In genomic region chr14:116894316-116894715, GRCm38 (mm10) we compare ENCODE assay signal across 20 mouse cellular contexts.
"Had no signal": no experiment of that assay in that cellular context is flagged by ENCODE, and none has a peak within 500 bp of the region (broad histone marks: within the 10 kb centered on the region; RNA-seq: fewer than 3 reads in every experiment).

No protein-coding gene starts in this region.

- ATAC-seq: liver, postnatal 0 days; lung, postnatal 0 days; midbrain, embryonic 16.5 days had no signal

- H3K9me3 ChIP-seq: lung, embryonic 15.5 days; midbrain, embryonic 10.5 days; midbrain, embryonic 12.5 days; neural tube, embryonic 13.5 days; neural tube, embryonic 15.5 days had no signal

- H3K4me1 ChIP-seq: lung, embryonic 15.5 days; midbrain, embryonic 10.5 days; midbrain, embryonic 12.5 days; neural tube, embryonic 13.5 days; neural tube, embryonic 15.5 days had no signal

- H3K4me2 ChIP-seq: lung, embryonic 15.5 days; midbrain, embryonic 12.5 days; neural tube, embryonic 13.5 days; neural tube, embryonic 15.5 days had no signal

- DNase-seq: liver, postnatal 0 days; lung, adult 2 months; lung, postnatal 4 days; midbrain, embryonic 14.5 days; retina, postnatal 1 day; right cerebral cortex, adult 18-20 months; right cerebral cortex, postnatal 25 days; right cerebral cortex, postnatal 4 days; spleen, adult 18-20 months; thymus, adult 18-20 months; thymus, postnatal 14 days; thymus, postnatal 36 days had no signal

- H3K36me3 ChIP-seq: lung, embryonic 15.5 days; midbrain, embryonic 10.5 days; midbrain, embryonic 12.5 days; neural tube, embryonic 13.5 days; neural tube, embryonic 15.5 days had no signal

- H3K9ac ChIP-seq: liver, postnatal 0 days; lung, embryonic 15.5 days; midbrain, embryonic 12.5 days; neural tube, embryonic 13.5 days; neural tube, embryonic 15.5 days had no signal

- H3K27me3 ChIP-seq: lung, embryonic 15.5 days; midbrain, embryonic 12.5 days; neural tube, embryonic 13.5 days; neural tube, embryonic 15.5 days had no signal

- H3K4me3 ChIP-seq: lung, embryonic 15.5 days; midbrain, embryonic 10.5 days; midbrain, embryonic 12.5 days; myocyte; neural tube, embryonic 13.5 days; neural tube, embryonic 15.5 days had no signal

- H3K27ac ChIP-seq: lung, embryonic 15.5 days; midbrain, embryonic 10.5 days; midbrain, embryonic 12.5 days; neural tube, embryonic 13.5 days; neural tube, embryonic 15.5 days had no signal
